Mouse (Mus musculus) olfactory bulb, adult 2 months (tissue): ENCODE measurements around the gene Dlg2. TPM values are rescaled to one million over a fixed set of nuclear protein-coding genes. Genes with fewer than 3 reads are reported as not detected.
A peak's percentile ranks its signal among the peaks of the same experiment; 100 is the strongest.

Experiments
- H3K27ac ChIP-seq: fragments of 200-500 bp; 2 replicates; pipeline ENCODE4 v1.5.1; 2012; ENCODE audit warnings: low read depth, low read length; ENCODE audit not compliant: insufficient read depth
- H3K4me1 ChIP-seq: fragments of 200-500 bp; 2 replicates; pipeline ENCODE4 v1.6.1; 2012; ENCODE audit warnings: low read length; ENCODE audit not compliant: control insufficient read depth, insufficient read depth
- H3K4me3 ChIP-seq: fragments of 200-500 bp; 2 replicates; pipeline ENCODE4 v1.5.1; 2012; ENCODE audit warnings: mild to moderate bottlenecking, low read depth, low read length, moderate library complexity; ENCODE audit not compliant: insufficient read depth
- CTCF ChIP-seq: fragments of 200-500 bp; IDR thresholded peaks from 2 replicates; pipeline ENCODE4 v1.5.1; 2012; ENCODE audit warnings: low read depth, mild to moderate bottlenecking, low read length, moderate library complexity; ENCODE audit not compliant: insufficient read depth
- POLR2A ChIP-seq: fragments of 200-500 bp; IDR thresholded peaks from 2 replicates; pipeline ENCODE4 v1.6.1; 2012; ENCODE audit warnings: mild to moderate bottlenecking, low read depth, low read length, moderate library complexity; ENCODE audit not compliant: insufficient read depth
- whole genome bisulfite sequencing: fragments of 180-500 bp; shearing (Covaris S2); methylation state at CpG from one replicate; pipeline ENCODE4 v1.1.7; 2018; 5-methylcytosine and 5-hydroxymethylcytosine counted together
- polyA plus RNA-seq: library from polyadenylated mRNA; stranded (reverse); fragments of >200 nt; gene quantifications from 2 replicates; pipeline ENCODE4 v1.2.4, GENCODE M21; 2012; ENCODE audit warnings: low replicate concordance; ENCODE audit not compliant: missing spikeins, insufficient read depth, insufficient read length

Dlg2 gene
- polyA plus RNA-seq, 1 experiment: not detected

DNA sequence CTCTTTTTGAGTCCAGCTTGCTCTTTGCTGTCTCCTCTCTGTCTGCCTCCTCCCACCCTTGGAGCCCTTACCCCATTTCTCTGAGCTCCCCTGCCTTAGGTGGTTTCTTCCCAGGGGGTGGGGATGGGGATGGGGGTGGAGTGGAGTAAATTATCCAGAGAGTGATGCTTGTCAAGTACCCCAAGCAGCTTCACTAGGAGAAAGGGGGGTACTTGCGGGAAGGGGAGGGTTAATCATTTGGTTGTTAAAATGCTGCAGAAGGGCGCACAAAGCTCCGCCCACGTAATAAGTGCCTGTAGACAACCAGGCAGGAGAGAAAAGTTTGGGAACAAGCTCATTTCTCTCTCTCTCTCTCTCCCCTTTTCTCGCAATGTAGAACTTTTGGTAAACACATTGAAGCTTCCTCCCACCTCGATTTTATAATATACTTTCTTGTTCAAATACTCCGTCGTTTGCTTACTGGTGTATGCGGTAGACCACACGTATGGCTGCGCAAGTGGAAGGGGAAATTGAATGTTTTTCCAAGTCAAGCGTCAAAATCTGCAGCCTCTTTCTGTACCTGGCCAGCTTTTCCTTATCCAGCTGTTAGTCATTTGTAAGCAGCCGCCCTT is 410.0 kb downstream of the Dlg2 start:
- TF ChIP-seq POLR2A: no peak
- no peak for TF ChIP-seq CTCF
- Histone ChIP-seq H3K27ac (peak overlapping the region; percentile 87), H3K4me3 (peak overlapping the region; percentile 49), H3K4me1 (no peaks in the 10 kb centered on the region)
- under 1% methylated on average over 13 of the region's 13 CpGs for WGBS

DNA sequence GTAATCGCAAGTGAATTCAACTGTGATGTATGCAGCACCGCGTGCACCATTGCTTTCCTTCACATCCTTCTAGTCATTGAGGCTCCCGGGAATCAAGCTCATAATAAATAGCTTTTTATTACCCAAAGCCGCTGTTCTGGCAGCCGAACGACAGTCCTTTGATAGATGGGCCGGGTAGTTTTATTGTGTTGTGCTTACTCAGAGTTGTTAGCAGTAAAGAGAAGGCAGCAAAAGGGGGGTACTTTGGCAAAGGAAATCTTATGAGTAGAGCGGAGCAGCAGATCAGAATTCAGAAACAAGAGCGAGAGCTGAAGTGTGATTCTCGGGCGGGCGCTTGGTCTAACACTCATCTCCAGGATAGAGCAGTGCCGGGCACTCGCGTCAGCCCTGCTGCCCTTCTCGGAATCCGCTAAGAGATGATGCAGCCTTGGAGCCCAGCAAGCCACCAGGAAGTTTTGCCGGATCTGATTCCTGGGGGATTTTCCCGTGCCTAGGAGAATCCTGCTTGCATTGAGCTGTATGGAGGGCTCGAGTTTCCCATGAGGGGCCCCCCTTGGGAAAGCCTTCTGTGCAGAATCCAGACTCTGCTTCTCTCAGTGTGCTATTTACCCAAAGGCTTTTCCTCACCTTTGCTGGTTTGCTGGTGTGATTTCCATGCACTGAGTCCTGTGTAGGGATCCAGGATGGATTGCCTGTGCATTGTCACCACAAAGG is 410.7 kb downstream of the Dlg2 start:
- Histone ChIP-seq H3K4me1 (no peaks in the 10 kb centered on the region), H3K27ac (peak overlapping the region; percentile 87), H3K4me3 (peak overlapping the region; percentile 49)
- WGBS: under 1% methylated on average over 21 of the region's 21 CpGs
- no peak for TF ChIP-seq POLR2A
- TF ChIP-seq CTCF: no peak

DNA sequence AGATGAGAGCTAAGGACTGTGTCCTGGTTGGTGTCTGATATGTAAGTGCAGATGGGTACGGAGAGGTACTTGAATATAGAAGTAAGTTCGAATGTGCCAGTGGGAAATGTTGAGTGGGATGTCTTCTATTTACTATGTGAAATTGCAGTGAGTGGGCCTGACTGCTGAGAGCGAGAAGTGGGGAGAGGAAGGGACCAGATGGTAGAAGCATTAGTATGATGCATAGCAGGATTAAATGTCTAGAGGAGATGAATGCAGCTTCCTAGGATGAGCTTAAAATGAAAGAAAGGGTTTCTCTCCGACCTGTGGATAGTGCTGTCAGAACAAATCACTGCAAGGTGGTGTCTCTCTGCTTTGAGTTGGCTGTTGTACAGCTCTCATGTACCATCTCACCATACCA is 451.0 kb downstream of the Dlg2 start:
- 47% methylated on average over 4 of the region's 4 CpGs for whole genome bisulfite sequencing
- Histone ChIP-seq H3K4me1 (no peaks in the 10 kb centered on the region), H3K27ac (no peak overlapping the region), H3K4me3 (no peak overlapping the region)
- TF ChIP-seq CTCF (no peak), POLR2A (no peak)

DNA sequence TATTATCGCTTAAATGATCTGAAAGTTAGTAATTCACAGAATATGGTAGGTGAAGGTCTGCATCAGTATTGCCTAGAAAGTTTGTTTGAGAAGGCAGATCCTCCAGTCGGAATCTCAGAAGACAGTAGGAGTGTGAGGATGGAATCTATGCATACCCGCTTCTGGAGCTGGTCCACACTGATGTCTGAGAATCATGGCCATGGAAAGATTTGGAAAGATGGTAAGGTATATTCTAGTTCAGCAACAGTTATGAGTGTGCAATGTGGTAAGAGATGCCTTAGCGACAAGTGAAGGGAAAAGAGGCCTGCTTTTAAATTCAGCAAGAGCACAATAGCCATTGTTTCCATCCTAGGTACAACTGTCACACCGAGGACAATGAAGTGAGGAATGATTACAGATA is 464.3 kb downstream of the Dlg2 start:
- WGBS: 84% methylated on average over 5 of the region's 5 CpGs
- no peak overlapping the region for H3K4me3 ChIP-seq
- no peaks in the 10 kb centered on the region for H3K4me1 ChIP-seq
- no peak for TF ChIP-seq POLR2A
- no peak for TF ChIP-seq CTCF
- no peak overlapping the region for H3K27ac ChIP-seq

DNA sequence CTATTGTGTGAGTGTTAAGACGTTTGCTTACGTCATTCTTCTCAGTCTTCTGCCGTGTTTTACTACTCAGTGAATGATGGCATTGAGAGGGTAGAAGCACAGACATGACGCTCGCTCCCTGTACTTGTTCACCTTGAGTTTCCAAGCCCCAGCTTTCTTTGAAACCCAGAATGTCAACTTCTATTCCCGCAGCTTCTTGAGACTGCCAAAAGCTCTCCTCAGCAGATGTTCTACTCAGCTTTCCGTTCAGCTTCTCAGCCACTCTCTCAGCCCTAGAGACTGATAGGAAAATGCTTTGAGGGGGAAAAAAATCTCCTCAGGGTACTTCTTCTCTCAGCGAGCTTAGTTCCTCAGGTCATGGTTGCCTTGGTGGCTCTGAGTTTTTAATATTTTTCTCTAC is 470.6 kb downstream of the Dlg2 start:
- no peak for TF ChIP-seq CTCF
- no peak for TF ChIP-seq POLR2A
- H3K27ac ChIP-seq: no peak overlapping the region

DNA sequence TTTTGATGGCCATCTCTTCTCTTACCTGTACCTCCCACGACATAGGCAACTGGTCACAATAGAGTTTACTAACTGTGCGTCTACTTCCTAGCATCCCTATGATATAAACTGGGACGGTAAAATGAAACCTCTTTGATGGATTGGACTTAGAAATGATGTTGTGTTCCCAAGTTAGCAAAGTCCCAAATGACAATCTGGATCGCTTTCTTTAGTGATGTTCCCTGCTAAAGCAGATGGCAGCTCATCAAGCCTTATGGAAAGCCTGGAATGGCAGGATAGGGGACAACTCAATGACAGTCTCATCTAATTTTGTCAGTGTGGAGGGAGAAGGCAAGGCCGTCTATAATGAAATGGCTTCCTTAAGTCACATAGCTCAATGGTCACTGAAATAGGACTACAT is 472.7 kb downstream of the Dlg2 start:
- no peak overlapping the region for H3K4me3 ChIP-seq
- H3K4me1 ChIP-seq: no peaks in the 10 kb centered on the region
- TF ChIP-seq POLR2A (no peak), CTCF (no peak)
- H3K27ac ChIP-seq: no peak overlapping the region
- 95% methylated on average over 5 of the region's 5 CpGs for WGBS

More for the DNA sequence above, 470.6 kb downstream of the Dlg2 start:
- Histone ChIP-seq H3K4me1 (no peaks in the 10 kb centered on the region), H3K4me3 (no peak overlapping the region)
- 84% methylated on average over 8 of the region's 8 CpGs for WGBS

DNA sequence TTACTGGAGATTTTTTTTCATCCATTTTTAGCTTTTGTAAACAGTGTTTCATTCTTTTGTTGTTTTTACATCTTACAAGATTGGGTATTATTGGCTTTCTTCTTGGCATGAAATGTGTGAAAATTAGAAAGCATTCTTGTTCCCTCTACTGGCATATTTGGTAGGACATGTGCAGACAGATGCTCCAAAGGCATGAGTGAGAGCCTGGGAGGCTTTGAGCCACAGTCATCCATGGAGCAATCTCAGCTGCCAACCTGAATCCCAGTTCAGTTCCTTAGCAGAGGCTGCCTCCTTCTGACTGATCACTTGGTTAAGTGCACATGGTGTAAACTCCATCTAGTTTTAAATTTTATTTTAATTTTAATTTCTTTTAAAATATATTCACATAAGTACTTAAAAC is 500.8 kb downstream of the Dlg2 start:
- Histone ChIP-seq H3K27ac (no peak overlapping the region), H3K4me3 (no peak overlapping the region), H3K4me1 (no peaks in the 10 kb centered on the region)
- TF ChIP-seq POLR2A (no peak), CTCF (no peak)

DNA sequence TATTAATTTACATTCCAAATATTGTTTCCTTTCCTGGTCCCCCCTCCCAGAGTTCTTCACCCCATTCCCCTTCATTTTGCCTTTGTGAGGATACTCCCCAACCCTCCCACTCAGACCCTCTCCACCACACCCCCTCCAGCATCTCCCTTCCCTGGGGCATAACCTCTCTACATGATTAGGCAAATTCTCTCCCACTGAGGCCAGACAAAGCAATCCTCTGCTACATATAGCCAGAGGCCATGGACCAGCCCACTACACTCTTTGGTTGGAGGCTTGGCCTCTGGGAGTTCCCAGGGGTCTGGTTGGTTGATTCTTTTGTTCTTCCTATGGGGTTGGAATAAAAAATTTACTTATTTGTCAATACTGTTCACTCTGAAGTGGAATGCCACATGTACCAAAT is 505.6 kb downstream of the Dlg2 start:
- Histone ChIP-seq H3K4me1 (no peaks in the 10 kb centered on the region), H3K27ac (no peak overlapping the region), H3K4me3 (no peak overlapping the region)
- TF ChIP-seq CTCF (no peak), POLR2A (no peak)

DNA sequence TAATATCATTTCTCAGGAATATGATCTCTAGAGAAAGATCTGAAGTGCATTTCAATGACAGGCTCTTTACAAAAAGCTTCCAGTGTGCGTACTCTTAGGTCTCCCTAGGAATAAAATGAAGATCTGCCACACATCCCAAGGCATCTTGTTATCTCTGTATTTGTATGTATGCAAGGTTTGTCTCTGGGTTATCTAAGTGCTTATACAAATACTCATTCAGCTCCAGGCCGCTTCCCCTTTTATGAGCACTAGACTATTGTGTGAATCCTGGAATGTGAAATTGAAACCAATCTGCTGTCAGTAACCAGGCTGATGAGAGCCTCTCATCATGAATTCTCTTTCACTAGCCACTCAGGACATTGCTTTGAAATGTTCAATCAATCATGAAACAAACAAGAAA is 534.2 kb downstream of the Dlg2 start:
- 88% methylated on average over 2 of the region's 2 CpGs for WGBS
- TF ChIP-seq CTCF (no peak), POLR2A (no peak)
- Histone ChIP-seq H3K27ac (no peak overlapping the region), H3K4me3 (no peak overlapping the region), H3K4me1 (no peaks in the 10 kb centered on the region)
